Mouse (Mus musculus): ENCODE measurements at regions not wholly inside any gene's neighbourhood (a gene's known extent, or its start where the extent isn't known, plus 50 kb on each side); places are given as distances from the start of the nearest gene placed in this dataset.

DNA sequence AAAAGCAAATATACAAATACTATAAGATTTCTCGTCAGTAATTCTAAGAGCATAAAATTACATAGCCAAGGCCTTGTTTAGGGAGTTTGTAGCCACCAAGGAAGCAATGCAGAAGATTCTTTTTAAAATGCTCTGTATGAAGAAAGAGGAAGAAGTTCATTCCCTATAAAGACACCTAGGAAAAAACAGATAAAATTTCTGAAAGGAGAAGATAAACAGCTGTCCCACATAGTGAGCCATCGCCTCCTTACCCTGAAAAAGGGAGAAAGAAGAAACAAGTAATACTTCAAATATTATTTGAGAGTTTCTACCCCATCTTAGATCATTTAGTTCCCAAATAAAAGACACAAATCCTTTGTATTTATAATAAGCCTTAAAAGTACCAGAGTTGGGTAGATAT, 190.3 kb upstream of the Mad2l1 start:
- no peak for ATAC-seq
- Histone ChIP-seq H3K4me3 (replicated peaks; ENCODE audit: low read length) (no peak overlapping the region), H3K4me1 (replicated peaks; ENCODE audit: control insufficient read depth, insufficient read depth, low read length) (peaks cover 6% of the 10 kb centered on the region), H3K36me3 (ENCODE audit: control insufficient read depth, insufficient read depth) (no peaks in the 10 kb centered on the region), H3K27ac (ENCODE audit: low read length) (no peak overlapping the region), H3K4me2 (ENCODE audit: low read length) (no peak overlapping the region), H3K9ac (replicated peaks; ENCODE audit: low read depth, low read length) (no peak overlapping the region), H3K9me3 (ENCODE audit: control insufficient read depth, low read length) (no peaks in the 10 kb centered on the region), H3K27me3 (replicated peaks; ENCODE audit: control insufficient read depth, insufficient read depth, low read length) (no peaks in the 10 kb centered on the region)
- 96% methylated on average over 2 of the region's 2 CpGs for WGBS

DNA sequence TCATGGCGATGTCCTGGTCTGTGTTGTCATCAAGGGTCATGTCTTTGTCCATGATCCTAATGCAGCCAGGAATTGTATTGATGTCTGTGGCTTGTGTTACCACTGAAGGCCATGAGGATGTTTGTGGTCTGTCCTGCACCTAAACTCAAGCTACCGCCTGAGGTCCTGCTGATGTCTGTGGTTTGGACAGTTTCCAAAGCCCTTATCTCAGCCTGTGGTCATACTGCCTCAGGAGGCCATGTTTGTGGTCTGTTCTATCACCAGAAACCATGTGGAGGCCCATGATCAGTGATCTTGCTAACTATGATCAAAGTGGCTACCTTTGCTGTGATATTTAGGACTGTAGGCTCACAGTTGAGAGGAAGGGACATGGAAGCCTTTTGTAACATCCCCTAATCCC, 187.8 kb upstream of the Mad2l1 start:
- WGBS = 93% methylated on average over 2 of the region's 2 CpGs
- no peaks in the 10 kb centered on the region for H3K36me3 ChIP-seq (ENCODE audit: control insufficient read depth, insufficient read depth)

DNA sequence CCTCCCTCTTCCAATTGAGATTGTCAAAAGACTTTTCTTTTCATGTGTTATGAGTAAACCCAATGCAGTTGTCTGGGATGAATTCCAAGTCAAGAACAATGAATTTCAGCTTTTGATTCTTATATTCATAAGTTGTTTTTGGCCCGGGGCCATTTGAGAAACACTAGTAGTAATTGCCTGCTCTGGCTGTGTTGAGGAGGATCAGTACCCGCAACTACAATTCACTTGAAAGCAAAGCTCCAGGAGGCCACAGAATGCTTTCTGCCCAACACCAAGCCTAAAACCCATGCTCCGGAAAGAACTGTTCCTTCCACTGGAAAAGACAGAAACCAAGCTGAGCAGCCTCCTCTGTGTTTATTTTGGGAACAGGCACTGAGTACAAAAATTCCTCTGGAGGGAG, 174.1 kb upstream of the Mad2l1 start:
- no peaks in the 10 kb centered on the region for H3K36me3 ChIP-seq (ENCODE audit: control insufficient read depth, insufficient read depth)
- H3K27ac ChIP-seq (ENCODE audit: low read length) = no peak overlapping the region
- no peak overlapping the region for H3K4me3 ChIP-seq (replicated peaks; ENCODE audit: low read length)
- no peak overlapping the region for H3K4me2 ChIP-seq (ENCODE audit: low read length)
- no peaks in the 10 kb centered on the region for H3K4me1 ChIP-seq (replicated peaks; ENCODE audit: control insufficient read depth, insufficient read depth, low read length)
- no peaks in the 10 kb centered on the region for H3K27me3 ChIP-seq (replicated peaks; ENCODE audit: control insufficient read depth, insufficient read depth, low read length)
- no peaks in the 10 kb centered on the region for H3K9me3 ChIP-seq (ENCODE audit: control insufficient read depth, low read length)
- no peak overlapping the region for H3K9ac ChIP-seq (replicated peaks; ENCODE audit: low read depth, low read length)
- ATAC-seq = peak; percentile 36; the same call in 1 of the 2 replicates
- WGBS = 37% methylated on average over 3 of the region's 3 CpGs

More for the DNA sequence above, 187.8 kb upstream of the Mad2l1 start:
- H3K4me3 ChIP-seq (replicated peaks; ENCODE audit: low read length) = no peak overlapping the region
- no peaks in the 10 kb centered on the region for H3K27me3 ChIP-seq (replicated peaks; ENCODE audit: control insufficient read depth, insufficient read depth, low read length)
- no peak for ATAC-seq
- no peak overlapping the region for H3K4me2 ChIP-seq (ENCODE audit: low read length)
- H3K4me1 ChIP-seq (replicated peaks; ENCODE audit: control insufficient read depth, insufficient read depth, low read length) = no peaks in the 10 kb centered on the region
- H3K27ac ChIP-seq (ENCODE audit: low read length) = no peak overlapping the region
- no peak overlapping the region for H3K9ac ChIP-seq (replicated peaks; ENCODE audit: low read depth, low read length)
- H3K9me3 ChIP-seq (ENCODE audit: control insufficient read depth, low read length) = no peaks in the 10 kb centered on the region

DNA sequence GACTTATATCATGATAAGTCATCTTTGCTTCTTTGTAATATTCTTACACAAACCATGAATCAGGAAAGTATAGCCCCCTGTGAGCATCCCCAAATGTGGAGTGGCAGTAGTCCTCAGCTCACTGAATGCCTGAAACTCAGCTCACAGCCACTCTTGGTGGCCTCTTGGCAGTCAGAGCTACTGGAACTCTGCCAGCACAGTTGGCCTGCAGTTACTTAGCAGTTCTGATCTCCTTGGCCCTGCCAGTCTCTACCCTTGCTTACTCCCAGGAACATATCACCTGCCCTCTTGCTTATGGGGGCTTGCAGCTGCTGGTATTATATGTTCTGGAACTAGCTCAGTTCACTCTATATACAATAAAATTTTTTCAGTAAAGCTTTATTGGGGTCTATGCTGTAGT, 167.9 kb upstream of the Mad2l1 start:
- Histone ChIP-seq H3K4me1 (replicated peaks; ENCODE audit: control insufficient read depth, insufficient read depth, low read length) (no peaks in the 10 kb centered on the region; the same call in 1 of the 2 replicates), H3K27ac (ENCODE audit: low read length) (no peak overlapping the region)
- peak; percentile 84 for ATAC-seq

DNA sequence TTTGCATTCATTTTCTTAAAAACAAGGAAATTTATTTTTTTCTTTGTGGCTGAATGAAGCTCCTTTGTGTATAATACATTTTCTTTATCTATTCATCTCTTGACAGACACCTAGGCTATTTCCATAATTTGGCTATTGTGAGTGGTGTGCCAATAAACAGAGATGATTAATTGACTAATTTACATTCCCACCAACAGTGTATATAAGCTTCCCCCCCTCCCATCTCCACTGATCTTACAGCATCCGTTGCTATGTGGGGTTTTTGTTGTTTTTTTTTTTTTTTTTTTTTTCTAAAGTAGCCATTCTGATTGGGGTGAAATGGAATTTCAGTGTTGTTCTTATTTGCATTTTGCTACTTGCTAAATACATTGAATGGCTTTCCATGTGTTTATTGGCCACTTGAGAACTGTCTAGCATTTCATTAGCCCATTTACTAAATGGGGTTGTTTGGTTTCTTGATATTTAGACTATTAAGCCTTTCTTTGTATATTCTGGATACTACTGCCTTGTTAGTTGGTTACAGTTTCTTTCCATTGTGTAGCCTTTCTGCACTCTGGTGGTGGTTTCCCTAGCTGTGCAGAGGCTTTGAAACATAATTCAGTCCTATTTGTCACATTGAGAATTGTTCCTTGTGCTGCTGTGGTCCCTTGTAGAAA, 153.8 kb upstream of the Mad2l1 start:
- H3K4me3 ChIP-seq (replicated peaks; ENCODE audit: low read length) = no peak overlapping the region
- 0% methylated on average over 1 of the region's 1 CpGs for WGBS
- ATAC-seq = peak; percentile 64

More for the DNA sequence above, 167.9 kb upstream of the Mad2l1 start:
- Histone ChIP-seq H3K36me3 (ENCODE audit: control insufficient read depth, insufficient read depth) (no peaks in the 10 kb centered on the region), H3K4me3 (replicated peaks; ENCODE audit: low read length) (no peak overlapping the region), H3K9me3 (ENCODE audit: control insufficient read depth, low read length) (no peaks in the 10 kb centered on the region), H3K27me3 (replicated peaks; ENCODE audit: control insufficient read depth, insufficient read depth, low read length) (no peaks in the 10 kb centered on the region), H3K4me2 (ENCODE audit: low read length) (no peak overlapping the region), H3K9ac (replicated peaks; ENCODE audit: low read depth, low read length) (no peak overlapping the region)

DNA sequence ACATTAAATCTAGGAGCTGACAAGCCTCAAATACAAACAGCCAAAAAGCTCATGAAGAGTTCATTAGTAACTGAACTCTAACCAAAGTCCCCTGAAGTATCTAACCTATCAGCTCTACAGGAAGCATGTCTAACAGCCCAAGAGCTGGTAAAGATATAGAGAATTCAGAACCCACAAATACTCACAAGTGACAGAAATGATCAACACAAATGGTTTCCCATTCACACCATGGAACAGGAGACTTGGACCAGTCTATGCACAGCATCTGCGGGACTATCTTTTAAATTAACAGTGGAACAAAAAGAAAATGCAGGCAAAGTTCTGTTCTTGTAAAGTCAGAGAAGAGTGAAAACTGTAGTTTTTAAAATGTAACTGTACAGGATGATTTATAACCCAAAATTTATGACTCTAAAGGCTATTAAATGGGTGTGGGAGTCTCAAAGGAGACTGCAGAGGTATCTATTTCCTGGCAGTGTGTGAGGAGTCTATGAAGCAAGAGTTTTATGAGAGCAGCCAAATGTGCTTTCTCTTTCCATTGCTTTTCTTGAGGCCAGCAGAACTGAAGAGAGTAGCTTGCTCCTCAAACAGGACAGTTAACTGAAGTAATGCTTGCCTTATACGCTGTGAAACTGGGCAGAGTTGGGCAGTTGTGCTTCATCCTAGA, 152.7 kb upstream of the Mad2l1 start:
- H3K4me2 ChIP-seq (ENCODE audit: low read length) = no peak overlapping the region
- 100% methylated on average over 2 of the region's 2 CpGs for WGBS
- H3K9ac ChIP-seq (replicated peaks; ENCODE audit: low read depth, low read length) = no peak overlapping the region
- ATAC-seq = no peak
- H3K36me3 ChIP-seq (ENCODE audit: control insufficient read depth, insufficient read depth) = no peaks in the 10 kb centered on the region
- no peaks in the 10 kb centered on the region for H3K27me3 ChIP-seq (replicated peaks; ENCODE audit: control insufficient read depth, insufficient read depth, low read length)
- no peak overlapping the region for H3K27ac ChIP-seq (ENCODE audit: low read length)
- no peak overlapping the region for H3K4me3 ChIP-seq (replicated peaks; ENCODE audit: low read length)
- no peaks in the 10 kb centered on the region for H3K4me1 ChIP-seq (replicated peaks; ENCODE audit: control insufficient read depth, insufficient read depth, low read length)
- no peaks in the 10 kb centered on the region for H3K9me3 ChIP-seq (ENCODE audit: control insufficient read depth, low read length)

More for the DNA sequence above, 153.8 kb upstream of the Mad2l1 start:
- H3K36me3 ChIP-seq (ENCODE audit: control insufficient read depth, insufficient read depth) = no peaks in the 10 kb centered on the region
- H3K27ac ChIP-seq (ENCODE audit: low read length) = no peak overlapping the region
- no peak overlapping the region for H3K9ac ChIP-seq (replicated peaks; ENCODE audit: low read depth, low read length)
- no peak overlapping the region for H3K4me2 ChIP-seq (ENCODE audit: low read length)
- no peaks in the 10 kb centered on the region for H3K9me3 ChIP-seq (ENCODE audit: control insufficient read depth, low read length)
- H3K4me1 ChIP-seq (replicated peaks; ENCODE audit: control insufficient read depth, insufficient read depth, low read length) = no peaks in the 10 kb centered on the region
- H3K27me3 ChIP-seq (replicated peaks; ENCODE audit: control insufficient read depth, insufficient read depth, low read length) = no peaks in the 10 kb centered on the region

DNA sequence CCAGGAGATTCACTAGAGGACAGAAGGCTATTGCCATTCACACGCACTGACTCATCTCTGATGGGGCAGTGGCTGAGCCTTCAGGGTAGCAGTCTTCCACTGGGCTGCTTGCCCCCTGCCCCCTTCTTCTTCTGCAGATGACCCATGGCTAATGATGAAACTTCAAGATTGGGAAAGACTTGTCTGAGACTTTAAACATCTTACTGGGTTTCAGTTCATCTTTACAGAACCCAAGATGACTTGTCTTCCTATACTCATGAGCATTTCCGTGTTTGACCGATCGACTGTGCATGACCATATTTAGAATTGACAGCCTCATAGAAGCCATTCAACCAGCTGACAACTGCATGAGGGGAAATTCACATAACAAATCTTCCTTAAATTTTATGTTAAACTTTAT, 140.0 kb upstream of the Mad2l1 start:
- ATAC-seq = no peak
- H3K27me3 ChIP-seq (replicated peaks; ENCODE audit: control insufficient read depth, insufficient read depth, low read length) = no peaks in the 10 kb centered on the region
- H3K9me3 ChIP-seq (ENCODE audit: control insufficient read depth, low read length) = no peaks in the 10 kb centered on the region
- H3K36me3 ChIP-seq (ENCODE audit: control insufficient read depth, insufficient read depth) = no peaks in the 10 kb centered on the region
- H3K27ac ChIP-seq (ENCODE audit: low read length) = no peak overlapping the region
- no peak overlapping the region for H3K9ac ChIP-seq (replicated peaks; ENCODE audit: low read depth, low read length)
- H3K4me3 ChIP-seq (replicated peaks; ENCODE audit: low read length) = no peak overlapping the region
- no peak overlapping the region for H3K4me2 ChIP-seq (ENCODE audit: low read length)
- H3K4me1 ChIP-seq (replicated peaks; ENCODE audit: control insufficient read depth, insufficient read depth, low read length) = 0 out of 2 replicates have a peak, but pooled peaks cover 2% of the 10 kb centered on the region
- WGBS = 95% methylated on average over 4 of the region's 4 CpGs

DNA sequence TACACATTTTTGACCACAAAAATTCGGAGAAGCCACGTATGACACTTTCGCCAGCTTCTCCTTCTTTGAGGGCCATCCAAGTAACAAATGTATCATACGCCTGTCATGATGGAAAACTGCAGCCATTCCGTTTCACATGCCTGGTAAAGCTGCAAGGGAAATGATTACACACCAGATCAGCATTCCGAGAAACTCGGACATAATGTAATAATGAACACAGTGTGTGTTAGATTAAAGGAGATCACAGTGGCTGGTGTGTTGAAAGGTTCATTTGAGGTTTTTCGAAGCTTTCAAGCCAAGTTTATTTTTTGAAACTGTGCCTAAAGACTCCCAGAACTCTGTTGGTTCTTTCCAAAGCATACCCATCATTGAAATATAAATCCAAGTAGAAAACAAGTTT, 137.8 kb upstream of the Mad2l1 start:
- Histone ChIP-seq H3K36me3 (ENCODE audit: control insufficient read depth, insufficient read depth) (no peaks in the 10 kb centered on the region), H3K27ac (ENCODE audit: low read length) (no peak overlapping the region), H3K9ac (replicated peaks; ENCODE audit: low read depth, low read length) (no peak overlapping the region), H3K9me3 (ENCODE audit: control insufficient read depth, low read length) (no peaks in the 10 kb centered on the region), H3K27me3 (replicated peaks; ENCODE audit: control insufficient read depth, insufficient read depth, low read length) (no peaks in the 10 kb centered on the region), H3K4me2 (ENCODE audit: low read length) (no peak overlapping the region), H3K4me1 (replicated peaks; ENCODE audit: control insufficient read depth, insufficient read depth, low read length) (0 out of 2 replicates have a peak, but pooled peaks cover 6% of the 10 kb centered on the region), H3K4me3 (replicated peaks; ENCODE audit: low read length) (no peak overlapping the region)
- 73% methylated on average over 8 of the region's 8 CpGs for WGBS
- ATAC-seq = no peak

DNA sequence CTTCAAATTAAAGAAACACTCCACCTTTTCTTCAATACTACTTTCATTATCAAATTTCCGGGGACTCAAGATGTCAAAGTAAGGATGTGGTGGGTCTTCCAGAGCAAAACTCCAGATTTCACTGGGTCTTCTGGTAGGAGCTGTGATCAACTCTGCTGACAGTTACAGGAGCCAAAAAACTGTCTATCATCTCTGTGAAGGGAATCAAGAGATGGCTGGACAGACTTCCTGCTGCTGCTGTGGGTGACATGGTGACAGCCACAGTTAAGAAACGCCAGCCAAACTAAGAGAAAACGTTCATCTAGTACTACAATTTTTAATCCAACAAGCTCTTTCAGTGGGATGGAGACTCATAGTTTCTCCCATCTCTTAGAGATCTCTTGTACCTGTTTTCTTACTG, 136.5 kb upstream of the Mad2l1 start:
- Histone ChIP-seq H3K36me3 (ENCODE audit: control insufficient read depth, insufficient read depth) (no peaks in the 10 kb centered on the region), H3K9ac (replicated peaks; ENCODE audit: low read depth, low read length) (no peak overlapping the region), H3K9me3 (ENCODE audit: control insufficient read depth, low read length) (no peaks in the 10 kb centered on the region), H3K4me3 (replicated peaks; ENCODE audit: low read length) (no peak overlapping the region), H3K4me2 (ENCODE audit: low read length) (no peak overlapping the region), H3K27ac (ENCODE audit: low read length) (no peak overlapping the region), H3K27me3 (replicated peaks; ENCODE audit: control insufficient read depth, insufficient read depth, low read length) (no peaks in the 10 kb centered on the region), H3K4me1 (replicated peaks; ENCODE audit: control insufficient read depth, insufficient read depth, low read length) (0 out of 2 replicates have a peak, but pooled peaks cover 6% of the 10 kb centered on the region)
- ATAC-seq = peak; percentile 47
- 26% methylated on average over 3 of the region's 3 CpGs for WGBS

Data from forebrain, embryonic 16.5 days (tissue).